Mouse (Mus musculus) thymus, adult 2 months (tissue): ENCODE results near the gene Dab1.

Experiments
- CTCF ChIP-seq: fragments of 200-500 bp; IDR thresholded peaks from 2 replicates; pipeline ENCODE4 v1.5.1; 2012; ENCODE audit warnings: mild to moderate bottlenecking, control low read depth, low read length, moderate library complexity, borderline replicate concordance; ENCODE audit not compliant: control insufficient read depth, poor library complexity, insufficient read depth; ENCODE audit errors: extremely low read depth
- POLR2A ChIP-seq: fragments of 200-500 bp; IDR thresholded peaks from 2 replicates; pipeline ENCODE4 v1.6.1; 2012; ENCODE audit warnings: mild to moderate bottlenecking, low read length, control low read depth, moderate library complexity; ENCODE audit not compliant: control insufficient read depth, poor library complexity, insufficient read depth; ENCODE audit errors: extremely low read depth

DNA sequence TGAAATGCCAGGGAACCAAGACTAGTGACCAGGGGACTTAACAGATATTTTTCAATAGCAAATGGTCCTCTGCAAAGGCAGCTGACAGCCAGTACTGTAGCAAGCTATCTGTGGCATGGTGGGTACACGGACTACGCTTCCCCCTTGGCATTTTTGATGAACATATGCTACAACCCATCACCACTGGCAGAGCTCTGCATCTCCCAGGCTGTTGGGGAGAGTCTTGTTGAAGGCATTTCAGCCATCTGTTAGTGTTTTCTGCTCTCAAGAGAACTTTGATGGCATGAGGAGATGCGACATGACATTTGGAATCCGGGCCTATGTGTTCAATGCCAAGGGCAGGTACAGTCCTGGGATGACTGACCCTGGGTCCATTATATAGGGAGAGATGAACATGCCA lies 443.2 kb downstream of the Dab1 start:
- TF ChIP-seq POLR2A = no peak
- TF ChIP-seq CTCF = no peak
